Mouse (Mus musculus): ENCODE measurements around the gene Ang5. TPM values are rescaled to one million over a fixed set of nuclear protein-coding genes. Genes with fewer than 3 reads are reported as not detected.
"Not testable (repeated sequence)": the region's sequence is repeated elsewhere in the genome, so short reads cannot be mapped to it uniquely, and the experiment has no call there.

The Ang5 gene
- total RNA-seq, 2 experiments from 2014 or later, result not detected

- H3K4me3 ChIP-seq, result no peak overlapping the region
- no peak overlapping the region for H3K27ac ChIP-seq
- DNase-seq (ENCODE audit: low spot score in 2 of 2), result no peak
- TF ChIP-seq CTCF (conservative IDR thresholded peaks at IDR 0.05), result no peak
Observed at GRCm38 (mm10) chr14:44001600-44001999, 44.7 kb downstream of the Ang5 start.

- no peak for DNase-seq (ENCODE audit: low spot score in 2 of 2)
- no peak for TF ChIP-seq CTCF (conservative IDR thresholded peaks at IDR 0.05)
- no peak within 1 kb of the TSS for H3K27ac ChIP-seq
- no peak within 1 kb of the TSS for H3K4me3 ChIP-seq
Observed at GRCm38 (mm10) chr14:44002169-44002568, 45.3 kb downstream of the Ang5 start, which contains the start of gene Ang6. TSS of gene Ang6 (minus strand) at chr14:44002269.

DNA sequence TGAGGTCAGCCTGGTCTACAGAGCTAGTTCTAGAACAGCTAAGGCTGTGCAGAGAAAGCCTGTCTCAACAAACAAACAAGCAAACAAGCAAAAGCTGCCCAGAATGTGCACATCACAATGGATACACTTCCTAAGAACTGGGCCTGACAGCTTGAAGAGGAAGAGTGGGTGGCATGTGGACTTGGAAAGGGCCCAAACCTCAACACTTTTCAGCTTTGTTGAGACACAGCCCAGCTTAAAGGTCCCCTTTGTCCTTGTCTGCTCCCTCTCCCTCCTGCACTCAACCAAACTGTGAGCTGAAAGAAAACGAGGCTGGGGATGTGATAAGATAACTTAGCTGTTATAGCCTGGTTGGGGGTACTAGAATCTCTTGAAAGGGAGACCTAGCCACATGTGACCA lies 51.2 kb downstream of the Ang5 start:
- not testable (repeated sequence) for H3K4me3 ChIP-seq; H3K27ac ChIP-seq; DNase-seq (ENCODE audit: low spot score in 2 of 2)

GRCm38 (mm10) chr14:44009686-44010085 lies 52.8 kb downstream of the Ang5 start:
- DNase-seq (ENCODE audit: low spot score in 2 of 2); H3K4me3 ChIP-seq; H3K27ac ChIP-seq: not testable (repeated sequence)

Other genes with a start within 250 kb of the Ang5 start
- gene Gm16506, start 229.6 kb upstream of the Ang5 start, total RNA-seq (2021), result not detected
- not detected for gene Gm6526, start 209.2 kb upstream of the Ang5 start, total RNA-seq (2021)
- gene Gm8180, start 172.3 kb upstream of the Ang5 start, total RNA-seq (2021), result not detected
- gene Ear1, start 81.6 kb upstream of the Ang5 start, total RNA-seq (2021), result not detected
- not detected for gene Ear10, start 33.5 kb upstream of the Ang5 start, total RNA-seq (2021)
- gene Gm8113, start 31.7 kb upstream of the Ang5 start, total RNA-seq (2021), result under 1 TPM in 1 of 2 experiments, not detected in 1; 0.23 TPM
- not detected for gene Ang6, start 45.2 kb downstream of the Ang5 start, total RNA-seq (2021)
- gene Ear2, start 145.6 kb downstream of the Ang5 start, total RNA-seq (2021), result not detected
- gene Gm3327, start 166.8 kb downstream of the Ang5 start, total RNA-seq (2021), result not detected
- not detected for gene Gm8212, start 240.6 kb downstream of the Ang5 start, total RNA-seq (2021)